26 mouse cellular contexts compared by ENCODE assay signal in the genomic region with DNA sequence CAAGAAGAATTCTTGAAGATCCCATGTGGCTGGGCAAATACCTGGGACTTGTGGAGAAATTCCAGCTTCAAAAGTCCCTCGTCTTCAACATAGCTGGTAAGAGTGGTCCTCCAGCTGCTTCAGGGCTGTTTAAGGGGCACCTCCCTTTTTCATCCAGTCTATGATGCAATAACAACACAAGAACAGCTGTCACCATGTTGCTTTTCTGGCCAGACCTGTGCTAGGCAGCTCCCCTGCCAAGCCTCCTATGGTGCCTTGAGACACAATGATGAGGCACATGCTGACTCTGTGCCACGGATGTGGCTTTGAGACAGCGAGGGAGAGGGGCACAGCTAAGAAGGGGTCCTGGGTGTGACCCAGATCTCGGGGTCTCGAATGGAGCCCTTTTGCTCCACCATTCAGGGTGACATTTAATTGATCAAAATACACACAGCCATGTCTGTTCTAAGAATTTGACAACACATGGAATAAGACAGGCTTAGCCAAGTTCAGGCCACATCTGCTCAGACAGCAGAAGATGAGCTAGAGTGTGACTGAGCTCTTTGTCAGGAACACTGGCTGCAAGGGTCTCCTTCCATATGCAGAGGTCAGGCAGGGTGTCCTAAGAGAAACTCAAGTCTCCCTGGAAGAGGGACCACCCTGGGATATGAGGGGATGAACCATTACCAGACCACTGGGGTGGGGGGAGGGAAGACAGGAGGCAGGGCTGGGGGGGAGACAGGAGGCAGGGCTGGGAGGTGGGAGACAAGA. TPM values are rescaled to one million over a fixed set of nuclear protein-coding genes. Genes with fewer than 3 reads are reported as not detected.
DNase-seq lines count a peak whose midpoint lies in the region; ATAC-seq and TF ChIP-seq lines count a peak whose summit lies in the region.
"Had no signal": no experiment of that assay in that cellular context is flagged by ENCODE, and none has a peak within 500 bp of the region (broad histone marks: within the 10 kb centered on the region; RNA-seq: fewer than 3 reads in every experiment).

No protein-coding gene starts in this region.

- no peaks in the 10 kb centered on the region for H3K27me3 ChIP-seq in hindbrain, postnatal 0 days (ENCODE audit: insufficient read depth, low read length)
- H3K27me3 ChIP-seq in hindbrain, embryonic 12.5 days, result no peaks in the 10 kb centered on the region
- H3K27me3 ChIP-seq in midbrain, embryonic 11.5 days (ENCODE audit: control insufficient read depth, insufficient read depth, low read length), result no peaks in the 10 kb centered on the region
- H3K27me3 ChIP-seq in midbrain, embryonic 13.5 days, result no peaks in the 10 kb centered on the region
- H3K27me3 ChIP-seq: neural tube, embryonic 13.5 days had no signal

- H3K9ac ChIP-seq in hindbrain, postnatal 0 days (replicated peaks; ENCODE audit: low read length), result no peak overlapping the region
- H3K9ac ChIP-seq in hindbrain, embryonic 12.5 days, result no peak overlapping the region
- no peak overlapping the region for H3K9ac ChIP-seq in midbrain, embryonic 11.5 days (ENCODE audit: low read length)
- no peak overlapping the region for H3K9ac ChIP-seq in midbrain, embryonic 13.5 days (replicated peaks)
- H3K9ac ChIP-seq: neural tube, embryonic 13.5 days had no signal

- DNase-seq in hindbrain, postnatal 0 days (ENCODE audit: low spot score), result peak; percentile 45
- peak; percentile 44 for DNase-seq in midbrain, embryonic 11.5 days (ENCODE audit: low spot score, missing footprints)
- DNase-seq in embryo, embryonic 9.5 days (ENCODE audit: extremely low spot score), result peak; percentile 4
- no peak for DNase-seq in adrenal gland, postnatal 36 days
- no peak for DNase-seq in layer of hippocampus, adult 18-20 months (ENCODE audit: low spot score in 2 of 2)
- DNase-seq: B cell, adult 2 months; cerebellum, adult 8-10 months; kidney, adult 11 months; layer of hippocampus, postnatal 36 days; liver; thymus, adult 2 months had no signal

- 48% methylated on average over 5 of the region's 5 CpGs for WGBS in hindbrain, postnatal 0 days
- 71% methylated on average over 5 of the region's 5 CpGs for WGBS in hindbrain, embryonic 12.5 days
- 76% methylated on average over 5 of the region's 5 CpGs for WGBS in midbrain, embryonic 11.5 days
- WGBS in midbrain, embryonic 13.5 days, result 78% methylated on average over 5 of the region's 5 CpGs

- H3K27ac ChIP-seq in hindbrain, postnatal 0 days, result no peak overlapping the region
- no peak overlapping the region for H3K27ac ChIP-seq in hindbrain, embryonic 12.5 days
- no peak overlapping the region for H3K27ac ChIP-seq in midbrain, embryonic 11.5 days (ENCODE audit: low read depth, low read length)
- no peak overlapping the region for H3K27ac ChIP-seq in midbrain, embryonic 13.5 days
- H3K27ac ChIP-seq: forebrain, embryonic 10.5 days; neural tube, embryonic 13.5 days had no signal

- no peaks in the 10 kb centered on the region for H3K9me3 ChIP-seq in hindbrain, postnatal 0 days (ENCODE audit: low read length)
- H3K9me3 ChIP-seq in hindbrain, embryonic 12.5 days (replicated peaks), result no peaks in the 10 kb centered on the region
- H3K9me3 ChIP-seq in midbrain, embryonic 11.5 days (ENCODE audit: control insufficient read depth, low read length), result no peaks in the 10 kb centered on the region
- no peaks in the 10 kb centered on the region for H3K9me3 ChIP-seq in midbrain, embryonic 13.5 days
- H3K9me3 ChIP-seq: forebrain, embryonic 10.5 days; neural tube, embryonic 13.5 days had no signal

- 0 out of 2 replicates have a peak, but pooled peaks have one; percentile 24 for ATAC-seq in hindbrain, postnatal 0 days
- no peak for ATAC-seq in hindbrain, embryonic 12.5 days (ENCODE audit: low FRiP score)
- no peak for ATAC-seq in midbrain, embryonic 11.5 days (ENCODE audit: low FRiP score)
- no peak for ATAC-seq in midbrain, embryonic 13.5 days

- H3K4me1 ChIP-seq in hindbrain, postnatal 0 days (ENCODE audit: insufficient read depth, low read length), result no peaks in the 10 kb centered on the region
- H3K4me1 ChIP-seq in hindbrain, embryonic 12.5 days, result 0 out of 2 replicates have a peak, but pooled peaks cover 6% of the 10 kb centered on the region
- no peaks in the 10 kb centered on the region for H3K4me1 ChIP-seq in midbrain, embryonic 11.5 days (ENCODE audit: control insufficient read depth, insufficient read depth, low read length)
- no peaks in the 10 kb centered on the region for H3K4me1 ChIP-seq in midbrain, embryonic 13.5 days (replicated peaks)
- H3K4me1 ChIP-seq: neural tube, embryonic 13.5 days had no signal

- H3K4me3 ChIP-seq in hindbrain, postnatal 0 days (ENCODE audit: low read length), result no peak overlapping the region
- H3K4me3 ChIP-seq in hindbrain, embryonic 12.5 days, result no peak overlapping the region
- H3K4me3 ChIP-seq in midbrain, embryonic 11.5 days (ENCODE audit: low read depth, low read length), result no peak overlapping the region
- H3K4me3 ChIP-seq in midbrain, embryonic 13.5 days (replicated peaks), result no peak overlapping the region
- H3K4me3 ChIP-seq: forebrain, embryonic 10.5 days; neural tube, embryonic 13.5 days had no signal

- H3K4me2 ChIP-seq in hindbrain, postnatal 0 days (ENCODE audit: low read depth, low read length), result no peak overlapping the region
- H3K4me2 ChIP-seq in hindbrain, embryonic 12.5 days (replicated peaks), result no peak overlapping the region
- no peak overlapping the region for H3K4me2 ChIP-seq in midbrain, embryonic 11.5 days
- H3K4me2 ChIP-seq in midbrain, embryonic 13.5 days (replicated peaks), result no peak overlapping the region
- H3K4me2 ChIP-seq: neural tube, embryonic 13.5 days had no signal

- no peaks in the 10 kb centered on the region for H3K36me3 ChIP-seq in hindbrain, postnatal 0 days (ENCODE audit: insufficient read depth, low read length)
- H3K36me3 ChIP-seq in hindbrain, embryonic 12.5 days, result no peaks in the 10 kb centered on the region
- H3K36me3 ChIP-seq in midbrain, embryonic 11.5 days (ENCODE audit: control insufficient read depth, insufficient read depth, low read length), result no peaks in the 10 kb centered on the region
- H3K36me3 ChIP-seq in midbrain, embryonic 13.5 days, result no peaks in the 10 kb centered on the region
- H3K36me3 ChIP-seq: forebrain, embryonic 10.5 days; neural tube, embryonic 13.5 days had no signal

- no peak for TF ChIP-seq CTCF in hindbrain, postnatal 0 days (IDR thresholded peaks at IDR 0.05; ENCODE audit: low read depth)

RNA-seq across cellular contexts. Expression of gene Gm13539, which starts 3.7 kb away (rescaled TPM):
- total RNA-seq in hindbrain, postnatal 0 days (2014; rRNA removed), result not detected in 2 replicates
- not detected in 2 replicates for polyA plus RNA-seq in hindbrain, postnatal 0 days (2015; fragmentation: Nextera tagmentation; extraction: Ambion mirVana)
- polyA plus RNA-seq in hindbrain, embryonic 12.5 days (2016; fragmentation: Nextera tagmentation; extraction: Ambion mirVana), result not detected in 2 replicates
- not detected in 2 replicates for polyA plus RNA-seq in midbrain, embryonic 11.5 days (2014; fragmentation: Nextera tagmentation; extraction: Ambion mirVana)
- not detected in 2 replicates for polyA plus RNA-seq in midbrain, embryonic 13.5 days (2015; fragmentation: Nextera tagmentation; extraction: Ambion mirVana)
- total RNA-seq in adrenal gland, postnatal 36 days (2021), result not detected
- not detected for total RNA-seq in layer of hippocampus, adult 18-20 months (2021)
- total RNA-seq: adrenal gland, postnatal 4 days; common myeloid progenitor, adult 5-6 weeks; gastrocnemius, adult 8-10 months; granulocyte monocyte progenitor cell, adult 5-6 weeks; hematopoietic stem cell, adult 5-6 weeks; layer of hippocampus, postnatal 36 days; left cerebral cortex, postnatal 36 days; megakaryocyte progenitor cell, adult 5-6 weeks had no signal
- polyA plus RNA-seq: forebrain, embryonic 10.5 days; frontal cortex, adult 2 months; heart, embryonic 14.5 days; kidney, embryonic 16.5 days; liver, embryonic 16.5 days; neural tube, embryonic 13.5 days had no signal

RNA-seq across cellular contexts. Expression of gene Lcn11, which starts 8.9 kb away (rescaled TPM):
- not detected in 2 replicates for total RNA-seq in hindbrain, postnatal 0 days (2014; rRNA removed)
- not detected in 2 replicates for polyA plus RNA-seq in hindbrain, postnatal 0 days (2015; fragmentation: Nextera tagmentation; extraction: Ambion mirVana)
- not detected in 2 replicates for polyA plus RNA-seq in hindbrain, embryonic 12.5 days (2016; fragmentation: Nextera tagmentation; extraction: Ambion mirVana)
- not detected in 2 replicates for polyA plus RNA-seq in midbrain, embryonic 11.5 days (2014; fragmentation: Nextera tagmentation; extraction: Ambion mirVana)
- polyA plus RNA-seq in midbrain, embryonic 13.5 days (2015; fragmentation: Nextera tagmentation; extraction: Ambion mirVana), result not detected in 2 replicates
- total RNA-seq in adrenal gland, postnatal 36 days (2021), result not detected
- not detected for total RNA-seq in layer of hippocampus, adult 18-20 months (2021)
- total RNA-seq: adrenal gland, postnatal 4 days; common myeloid progenitor, adult 5-6 weeks; gastrocnemius, adult 8-10 months; granulocyte monocyte progenitor cell, adult 5-6 weeks; hematopoietic stem cell, adult 5-6 weeks; layer of hippocampus, postnatal 36 days; left cerebral cortex, postnatal 36 days; megakaryocyte progenitor cell, adult 5-6 weeks had no signal
- polyA plus RNA-seq: forebrain, embryonic 10.5 days; frontal cortex, adult 2 months; heart, embryonic 14.5 days; kidney, embryonic 16.5 days; liver, embryonic 16.5 days; neural tube, embryonic 13.5 days had no signal

RNA-seq across cellular contexts. Expression of gene Lcn3, which starts 20.4 kb away (rescaled TPM):
- total RNA-seq in hindbrain, postnatal 0 days (2014; rRNA removed), result not detected in 2 replicates
- polyA plus RNA-seq in hindbrain, postnatal 0 days (2015; fragmentation: Nextera tagmentation; extraction: Ambion mirVana), result not detected in 2 replicates
- polyA plus RNA-seq in hindbrain, embryonic 12.5 days (2016; fragmentation: Nextera tagmentation; extraction: Ambion mirVana), result not detected in 2 replicates
- polyA plus RNA-seq in midbrain, embryonic 11.5 days (2014; fragmentation: Nextera tagmentation; extraction: Ambion mirVana), result not detected in 2 replicates
- polyA plus RNA-seq in midbrain, embryonic 13.5 days (2015; fragmentation: Nextera tagmentation; extraction: Ambion mirVana), result not detected in 2 replicates
- total RNA-seq in adrenal gland, postnatal 36 days (2021), result not detected
- not detected for total RNA-seq in layer of hippocampus, adult 18-20 months (2021)
- total RNA-seq: adrenal gland, postnatal 4 days; common myeloid progenitor, adult 5-6 weeks; gastrocnemius, adult 8-10 months; granulocyte monocyte progenitor cell, adult 5-6 weeks; hematopoietic stem cell, adult 5-6 weeks; layer of hippocampus, postnatal 36 days; left cerebral cortex, postnatal 36 days; megakaryocyte progenitor cell, adult 5-6 weeks had no signal
- polyA plus RNA-seq: forebrain, embryonic 10.5 days; frontal cortex, adult 2 months; heart, embryonic 14.5 days; kidney, embryonic 16.5 days; liver, embryonic 16.5 days; neural tube, embryonic 13.5 days had no signal

RNA-seq across cellular contexts. Expression of gene Glt6d1, which starts 29.9 kb away (rescaled TPM):
- total RNA-seq in hindbrain, postnatal 0 days (2014; rRNA removed), result not detected in 2 replicates
- not detected in 2 replicates for polyA plus RNA-seq in hindbrain, postnatal 0 days (2015; fragmentation: Nextera tagmentation; extraction: Ambion mirVana)
- not detected in 2 replicates for polyA plus RNA-seq in hindbrain, embryonic 12.5 days (2016; fragmentation: Nextera tagmentation; extraction: Ambion mirVana)
- not detected in 2 replicates for polyA plus RNA-seq in midbrain, embryonic 11.5 days (2014; fragmentation: Nextera tagmentation; extraction: Ambion mirVana)
- polyA plus RNA-seq in midbrain, embryonic 13.5 days (2015; fragmentation: Nextera tagmentation; extraction: Ambion mirVana), result not detected in 2 replicates
- total RNA-seq in adrenal gland, postnatal 36 days (2021), result not detected
- total RNA-seq in layer of hippocampus, adult 18-20 months (2021), result not detected
- total RNA-seq: adrenal gland, postnatal 4 days; common myeloid progenitor, adult 5-6 weeks; gastrocnemius, adult 8-10 months; granulocyte monocyte progenitor cell, adult 5-6 weeks; hematopoietic stem cell, adult 5-6 weeks; layer of hippocampus, postnatal 36 days; left cerebral cortex, postnatal 36 days; megakaryocyte progenitor cell, adult 5-6 weeks had no signal
- polyA plus RNA-seq: forebrain, embryonic 10.5 days; frontal cortex, adult 2 months; heart, embryonic 14.5 days; kidney, embryonic 16.5 days; liver, embryonic 16.5 days; neural tube, embryonic 13.5 days; thymus, adult 2 months had no signal

RNA-seq across cellular contexts. Expression of gene Lcn9, which starts 37.2 kb away (rescaled TPM):
- not detected in 2 replicates for total RNA-seq in hindbrain, postnatal 0 days (2014; rRNA removed)
- polyA plus RNA-seq in hindbrain, postnatal 0 days (2015; fragmentation: Nextera tagmentation; extraction: Ambion mirVana), result not detected in 2 replicates
- not detected in 2 replicates for polyA plus RNA-seq in hindbrain, embryonic 12.5 days (2016; fragmentation: Nextera tagmentation; extraction: Ambion mirVana)
- not detected in 2 replicates for polyA plus RNA-seq in midbrain, embryonic 11.5 days (2014; fragmentation: Nextera tagmentation; extraction: Ambion mirVana)
- not detected in 2 replicates for polyA plus RNA-seq in midbrain, embryonic 13.5 days (2015; fragmentation: Nextera tagmentation; extraction: Ambion mirVana)
- total RNA-seq in adrenal gland, postnatal 36 days (2021), result not detected
- not detected for total RNA-seq in layer of hippocampus, adult 18-20 months (2021)
- total RNA-seq: adrenal gland, postnatal 4 days; common myeloid progenitor, adult 5-6 weeks; gastrocnemius, adult 8-10 months; granulocyte monocyte progenitor cell, adult 5-6 weeks; hematopoietic stem cell, adult 5-6 weeks; layer of hippocampus, postnatal 36 days; left cerebral cortex, postnatal 36 days; megakaryocyte progenitor cell, adult 5-6 weeks had no signal
- polyA plus RNA-seq: forebrain, embryonic 10.5 days; frontal cortex, adult 2 months; heart, embryonic 14.5 days; kidney, embryonic 16.5 days; liver, embryonic 16.5 days; neural tube, embryonic 13.5 days; thymus, adult 2 months had no signal

Comparison
In these comparisons a context has a peak if more than half of its experiments do, and no peak if none do; other contexts are left out.
1. DNase-seq: peak in hindbrain, postnatal 0 days (single experiment), midbrain, embryonic 11.5 days (single experiment) and embryo, embryonic 9.5 days (single experiment); none in adrenal gland, postnatal 36 days (0 of 2) and layer of hippocampus, adult 18-20 months (0 of 2).